In the genomic region with DNA sequence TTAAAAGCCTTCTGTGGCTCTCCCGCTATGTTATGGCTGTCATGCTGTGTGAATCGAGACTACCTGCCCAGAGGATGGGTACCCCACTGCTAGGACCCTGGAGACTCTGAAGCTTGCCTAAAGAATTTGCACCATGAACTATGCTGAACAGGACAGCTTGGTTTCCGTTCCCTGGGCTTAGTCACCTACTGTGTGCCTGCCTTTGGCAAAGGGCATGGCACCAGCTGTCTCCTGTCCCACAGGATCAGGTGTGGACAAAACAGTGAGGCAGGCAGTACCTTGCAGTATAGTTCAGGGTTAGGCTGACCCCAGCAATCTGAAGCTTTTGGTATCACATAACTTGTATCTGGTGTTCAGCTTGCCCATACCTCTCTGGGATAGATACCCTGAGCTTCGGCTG, we compare ENCODE assay signal across 24 mouse cellular contexts. TPM values are rescaled to one million over a fixed set of nuclear protein-coding genes. Genes with fewer than 3 reads are reported as not detected.
"Had no signal": no experiment of that assay in that cellular context is flagged by ENCODE, and none has a peak within 500 bp of the region (broad histone marks: within the 10 kb centered on the region; RNA-seq: fewer than 3 reads in every experiment).

No protein-coding gene starts in this region.

- H3K9me3 ChIP-seq: kidney, embryonic 15.5 days; limb, embryonic 12.5 days; limb, embryonic 15.5 days; lung, embryonic 15.5 days; midbrain, embryonic 12.5 days; midbrain, embryonic 15.5 days; neural tube, embryonic 12.5 days; neural tube, embryonic 15.5 days had no signal

- DNase-seq: kidney, postnatal 10 days; kidney, postnatal 36 days; layer of hippocampus, postnatal 36 days; left cerebral cortex, postnatal 4 days; liver, postnatal 0 days; lung, postnatal 10 days; lung, postnatal 4 days; right cerebral cortex, adult 18-20 months; right cerebral cortex, postnatal 14 days; right cerebral cortex, postnatal 4 days; thymus, adult 2 months; thymus, postnatal 14 days had no signal

- H3K4me2 ChIP-seq: kidney, embryonic 15.5 days; limb, embryonic 12.5 days; limb, embryonic 15.5 days; liver, embryonic 11.5 days; lung, embryonic 15.5 days; midbrain, embryonic 12.5 days; midbrain, embryonic 15.5 days; neural tube, embryonic 12.5 days; neural tube, embryonic 15.5 days had no signal

- H3K4me3 ChIP-seq: kidney, embryonic 15.5 days; limb, embryonic 12.5 days; limb, embryonic 15.5 days; lung, embryonic 15.5 days; midbrain, embryonic 12.5 days; midbrain, embryonic 15.5 days; neural tube, embryonic 12.5 days; neural tube, embryonic 15.5 days had no signal

- H3K36me3 ChIP-seq: kidney, embryonic 15.5 days; limb, embryonic 12.5 days; limb, embryonic 15.5 days; lung, embryonic 15.5 days; midbrain, embryonic 12.5 days; midbrain, embryonic 15.5 days; neural tube, embryonic 12.5 days; neural tube, embryonic 15.5 days had no signal

- ATAC-seq: liver, postnatal 0 days; midbrain, embryonic 15.5 days had no signal

- H3K9ac ChIP-seq: kidney, embryonic 15.5 days; limb, embryonic 12.5 days; limb, embryonic 15.5 days; liver, embryonic 14.5 days; liver, postnatal 0 days; lung, embryonic 15.5 days; midbrain, embryonic 12.5 days; midbrain, embryonic 15.5 days; neural tube, embryonic 12.5 days; neural tube, embryonic 15.5 days had no signal

- H3K27ac ChIP-seq: kidney, embryonic 15.5 days; limb, embryonic 12.5 days; limb, embryonic 15.5 days; liver, embryonic 14.5 days; lung, embryonic 15.5 days; midbrain, embryonic 12.5 days; midbrain, embryonic 15.5 days; neural tube, embryonic 12.5 days; neural tube, embryonic 15.5 days; stomach, postnatal 0 days had no signal

- H3K4me1 ChIP-seq: kidney, embryonic 15.5 days; limb, embryonic 12.5 days; limb, embryonic 15.5 days; lung, embryonic 15.5 days; midbrain, embryonic 12.5 days; midbrain, embryonic 15.5 days; neural tube, embryonic 12.5 days; neural tube, embryonic 15.5 days had no signal

- H3K27me3 ChIP-seq: kidney, embryonic 15.5 days; limb, embryonic 12.5 days; limb, embryonic 15.5 days; lung, embryonic 15.5 days; midbrain, embryonic 12.5 days; midbrain, embryonic 15.5 days; neural tube, embryonic 12.5 days; neural tube, embryonic 15.5 days had no signal

RNA-seq across cellular contexts. Expression of gene Car10, which starts 25.9 kb away (rescaled TPM):
- total RNA-seq: megakaryocyte progenitor cell, adult 5-6 weeks had no signal
- polyA plus RNA-seq: liver, embryonic 14.5 days; liver, postnatal 0 days had no signal
